Mouse (Mus musculus): ENCODE data around the gene Sgca.
A peak's percentile ranks its signal among the peaks of the same experiment; 100 is the strongest.
"Not testable (repeated sequence)": the region's sequence is repeated elsewhere in the genome, so short reads cannot be mapped to it uniquely, and the experiment has no call there.

Gene Sgca

DNA sequence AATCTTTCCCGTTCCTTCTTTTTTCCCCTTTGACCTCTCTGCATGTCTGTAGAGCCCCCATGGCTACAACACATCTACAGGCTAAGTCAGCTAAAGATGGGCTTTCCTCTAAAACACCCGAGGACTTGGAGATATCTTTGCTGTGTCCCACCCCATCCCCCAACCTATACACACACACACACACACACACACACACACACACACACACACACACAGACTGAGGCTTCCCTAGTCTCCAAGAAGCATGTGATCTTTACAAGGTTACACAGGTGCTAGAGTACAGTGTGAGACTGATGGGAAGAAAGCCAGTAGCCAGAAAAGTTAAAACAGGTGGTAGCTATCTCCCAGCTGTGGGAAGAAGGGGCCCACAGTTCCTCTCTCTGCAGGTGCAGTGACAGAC, 10.3 kb upstream of the Sgca start:
- no peak for DNase-seq (ENCODE audit: low read depth)

DNA sequence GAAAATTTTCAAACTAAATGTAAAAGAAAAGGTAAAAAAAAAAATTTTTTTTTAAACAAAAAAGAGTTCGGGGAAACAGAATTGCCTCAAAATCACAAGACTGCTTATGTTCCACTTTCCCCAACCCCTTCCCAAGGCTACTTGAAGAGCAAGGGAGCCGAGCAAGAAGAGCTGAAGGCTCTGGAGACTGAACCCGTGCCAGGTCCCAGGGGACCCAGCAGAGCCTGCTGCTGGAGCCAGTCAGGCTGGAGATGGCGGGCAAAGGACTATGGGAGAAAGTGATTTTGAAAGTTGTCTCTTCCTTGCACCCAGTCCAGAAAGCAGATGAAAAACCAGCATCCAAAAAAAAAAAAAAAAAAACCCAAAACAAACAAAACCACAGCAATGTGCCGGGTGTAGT, 9.7 kb upstream of the Sgca start:
- no peak for DNase-seq (ENCODE audit: low read depth)

DNA sequence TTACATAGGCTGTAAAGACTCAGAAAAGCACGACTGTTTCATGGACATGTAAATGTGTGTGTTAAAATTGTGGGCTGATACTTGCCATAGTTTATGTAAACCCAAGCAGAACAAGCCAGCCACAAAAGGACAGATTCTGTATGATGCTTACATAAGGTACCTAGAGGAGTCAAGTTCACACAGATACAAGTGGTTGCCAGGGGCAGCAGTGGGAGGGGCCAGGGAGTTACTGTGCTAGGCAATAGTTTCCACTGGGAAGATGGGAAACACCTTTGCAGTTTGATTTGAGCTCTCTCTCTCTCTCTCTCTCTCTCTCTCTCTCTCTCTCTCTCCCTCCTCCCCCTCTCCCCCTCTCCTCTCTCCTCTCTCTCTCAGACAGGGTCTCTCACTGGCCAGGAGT, 9.0 kb upstream of the Sgca start:
- DNase-seq (ENCODE audit: low read depth) = no peak

DNA sequence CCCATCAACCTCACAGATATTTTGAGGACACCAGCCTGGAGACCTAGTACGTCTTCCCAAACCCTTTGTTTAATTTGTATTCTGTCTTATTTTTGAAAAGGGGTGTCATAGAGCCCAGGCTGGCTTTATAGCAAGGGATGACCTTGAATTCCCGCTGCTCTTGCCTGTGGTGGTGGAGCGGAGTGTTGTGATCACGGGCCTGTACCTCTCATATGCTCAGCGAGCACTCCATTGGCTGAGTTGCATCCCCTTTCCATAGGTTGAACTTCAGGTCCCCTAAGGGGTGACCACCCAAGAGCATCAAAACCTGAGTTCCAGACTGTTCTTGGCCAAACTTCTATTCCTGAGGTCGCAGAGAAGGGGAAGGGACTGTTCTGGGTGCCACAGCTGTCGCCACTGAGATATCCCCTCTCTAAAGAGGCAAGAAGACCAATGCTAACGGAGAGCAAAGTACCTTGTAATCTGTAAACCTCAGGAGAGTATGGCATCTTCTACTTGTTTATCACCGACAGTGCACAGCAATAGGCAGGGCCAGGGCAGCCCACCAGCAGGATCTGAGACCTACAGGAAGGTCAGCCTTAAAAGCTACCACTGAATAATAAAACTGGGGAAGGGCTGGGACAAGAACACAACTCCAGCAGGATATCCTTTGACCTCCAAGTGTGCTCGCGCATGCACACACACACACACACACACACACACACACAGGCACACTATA, 3.5 kb upstream of the Sgca start:
- no peak for DNase-seq (ENCODE audit: low read depth)

DNA sequence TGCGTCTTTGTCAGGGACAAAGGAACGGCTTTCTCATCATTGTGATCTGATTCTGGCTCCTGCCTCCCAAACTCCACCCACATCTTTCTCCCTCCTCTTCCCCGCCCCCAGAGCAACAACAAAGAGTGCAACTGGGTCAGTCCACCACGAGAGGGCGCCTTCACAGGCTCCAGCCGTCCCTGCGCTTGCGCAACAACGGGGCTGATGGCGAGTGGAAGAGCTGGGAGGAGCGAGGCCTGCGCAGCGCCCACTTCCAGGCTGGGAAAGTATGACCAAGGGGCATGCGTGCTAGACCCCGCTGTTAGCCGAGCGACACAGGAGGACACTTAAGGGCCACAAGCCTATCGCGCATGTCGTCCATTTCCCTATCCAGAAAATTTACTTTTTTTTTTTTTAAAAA, 2.8 kb upstream of the Sgca start:
- DNase-seq (ENCODE audit: low read depth) = peak; percentile 93

DNA sequence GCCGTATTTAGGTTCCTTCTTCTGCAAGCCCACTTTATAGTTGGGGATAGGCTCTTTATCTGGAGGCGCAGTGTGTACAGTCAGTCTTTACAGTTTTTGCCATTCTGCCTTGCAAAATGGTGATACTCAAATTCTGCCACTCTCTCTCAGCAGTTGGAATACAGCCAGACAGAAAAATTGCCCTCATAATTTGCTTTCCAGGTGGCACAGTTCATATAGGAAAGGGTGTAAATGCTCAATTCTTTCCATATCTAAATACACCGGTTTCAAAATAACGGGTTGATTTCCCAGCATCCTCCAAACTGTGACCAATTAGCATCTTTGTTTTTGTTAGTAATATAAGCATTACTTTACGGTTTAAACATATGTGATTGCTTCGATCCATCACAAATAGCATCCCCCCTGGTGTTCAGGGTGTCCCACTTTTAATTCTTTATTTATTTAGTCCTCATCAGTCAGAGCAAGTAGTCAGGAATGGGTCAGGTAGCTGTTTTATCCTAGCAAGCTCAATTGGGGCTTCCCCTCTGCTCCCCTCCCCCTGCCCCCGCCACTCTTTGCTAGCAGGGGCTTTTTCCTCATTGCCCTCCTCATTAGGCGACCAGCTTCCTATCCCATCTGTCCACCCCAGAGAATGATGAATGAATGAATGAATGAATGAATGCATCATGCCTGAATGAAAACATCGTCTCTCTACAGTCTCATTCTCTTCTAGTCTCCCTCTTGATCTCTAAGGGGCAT, 2.2 kb upstream of the Sgca start:
- no peak for DNase-seq (ENCODE audit: low read depth)

DNA sequence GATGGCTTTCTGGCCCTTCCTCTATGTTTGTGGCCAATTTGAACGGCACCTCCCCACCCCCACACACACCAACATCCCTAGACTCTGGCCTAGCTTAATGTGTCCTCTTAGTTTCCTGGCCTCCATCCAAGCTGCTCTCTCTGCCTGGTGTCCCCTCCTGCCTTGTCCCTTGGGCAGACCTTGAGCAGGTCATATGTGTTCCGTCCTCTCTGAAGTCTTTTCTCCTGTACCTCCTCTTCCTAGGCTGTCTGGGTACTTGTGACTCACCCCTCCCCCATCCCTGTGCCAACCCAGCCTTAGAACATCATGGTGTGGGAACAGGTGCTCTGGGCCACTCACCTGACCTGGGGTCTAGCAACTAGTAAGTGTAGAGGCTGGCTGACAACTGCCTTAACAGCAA, 1.2 kb downstream of the Sgca start:
- no peak for DNase-seq (ENCODE audit: low read depth)

DNA sequence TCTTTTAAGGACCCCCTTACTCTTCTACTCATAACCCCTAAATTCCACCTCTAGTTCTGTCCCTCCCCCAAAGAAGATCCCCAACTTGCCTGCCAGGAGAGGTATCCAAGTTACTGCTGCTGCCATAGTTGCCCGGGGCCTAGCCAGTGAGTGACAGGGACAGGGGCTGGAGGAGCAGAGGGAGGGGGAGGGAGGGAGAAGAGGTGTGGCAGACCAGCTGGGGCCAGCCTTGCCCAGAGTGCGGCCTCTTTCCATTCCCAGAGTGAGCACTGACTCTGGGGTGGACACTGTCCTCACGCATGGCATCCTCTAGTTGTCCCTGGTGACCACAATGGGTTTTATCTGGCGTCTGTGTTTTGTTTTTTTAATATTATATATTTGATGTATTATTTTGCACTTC, 2.8 kb downstream of the Sgca start:
- no peak for DNase-seq (ENCODE audit: low read depth)

DNA sequence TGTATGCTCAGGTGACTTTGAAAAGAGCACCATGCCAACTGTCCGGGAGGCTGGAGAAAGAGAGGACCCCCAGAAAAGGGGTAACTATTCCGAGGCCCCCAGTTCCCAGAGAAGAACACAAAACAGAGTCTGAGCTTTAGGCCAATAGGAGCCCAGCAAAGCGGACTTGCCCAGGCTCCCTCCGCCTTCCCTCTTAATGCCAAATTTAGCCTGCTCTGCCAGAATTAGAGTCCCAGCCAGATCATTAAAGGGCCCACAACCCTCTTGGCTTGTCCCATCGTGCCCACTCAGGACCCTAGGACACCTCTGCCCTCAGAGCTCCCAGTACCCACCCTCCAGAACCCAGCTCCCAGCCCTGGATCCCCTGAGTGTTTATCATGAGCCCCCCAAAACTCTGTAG, 3.2 kb downstream of the Sgca start:
- DNase-seq (ENCODE audit: low read depth) = no peak

DNA sequence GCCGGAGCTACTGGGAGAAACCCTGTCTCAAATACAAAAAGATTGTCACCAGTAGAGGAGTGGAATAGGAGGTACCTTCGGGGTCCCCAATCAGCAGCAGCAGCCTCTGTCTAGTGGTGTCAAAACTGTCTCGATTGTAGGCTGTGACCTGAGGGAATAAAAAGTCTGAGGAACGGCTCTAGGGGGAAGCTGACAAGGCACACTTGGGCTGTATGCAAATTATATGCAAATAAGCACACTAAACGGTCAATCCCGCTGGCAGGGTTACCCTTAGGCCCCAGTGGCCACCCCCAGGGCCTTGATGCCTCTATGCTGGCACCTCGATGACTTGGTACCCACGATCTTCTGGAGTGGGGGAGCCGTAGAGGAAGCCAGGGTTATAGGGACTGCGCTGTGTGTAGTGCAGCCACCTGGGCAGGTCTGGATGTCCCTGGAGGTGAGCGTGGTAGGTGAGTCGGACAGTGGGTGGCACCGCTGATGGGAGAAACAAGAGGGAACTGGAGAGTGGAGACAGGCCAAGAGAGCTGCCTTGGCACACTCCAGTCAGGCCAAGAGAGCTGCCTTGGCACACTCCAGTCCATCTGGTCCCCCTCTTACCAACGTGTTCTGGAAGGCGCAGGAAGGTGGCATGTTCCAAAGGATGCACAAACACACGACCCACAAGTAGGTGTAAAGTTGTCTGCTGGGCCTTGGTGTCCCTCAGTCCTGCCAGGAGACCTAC, 4.1 kb downstream of the Sgca start:
- DNase-seq (ENCODE audit: low read depth) = no peak

DNA sequence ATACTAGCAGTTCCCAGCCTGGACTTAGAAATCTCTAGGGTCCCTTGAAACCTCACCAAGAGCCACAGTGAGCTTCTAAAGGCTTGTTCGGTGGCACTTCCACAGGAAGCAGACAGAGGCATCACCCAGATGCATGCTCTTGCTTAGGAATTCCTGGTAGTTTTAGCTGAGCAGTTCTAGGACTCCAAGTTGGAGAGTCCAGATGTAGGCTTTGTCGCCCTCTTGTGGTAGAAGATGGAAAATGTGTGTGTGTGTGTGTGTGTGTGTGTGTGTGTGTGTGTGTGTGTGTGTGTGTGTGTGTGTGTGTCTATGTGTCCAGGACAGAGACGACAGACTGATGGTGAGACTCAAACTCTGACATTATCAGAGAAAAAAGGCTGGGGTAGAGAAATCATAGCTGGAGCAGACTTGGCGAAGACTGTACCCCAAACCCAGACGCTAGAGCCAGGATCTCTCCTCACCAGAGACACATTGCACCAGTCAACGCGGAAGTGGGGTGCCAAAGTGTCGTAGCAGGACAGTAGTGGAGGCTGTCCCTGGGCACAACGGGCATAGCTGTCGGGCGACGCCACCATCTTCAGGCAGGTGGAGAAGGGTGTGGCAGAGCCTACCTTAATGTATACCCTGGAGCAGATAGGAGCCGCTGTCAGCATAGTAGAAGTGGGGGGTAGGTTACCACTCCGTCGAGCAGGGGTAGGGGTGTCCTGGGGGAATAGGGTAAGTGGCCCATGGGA, 5.8 kb downstream of the Sgca start:
- DNase-seq (ENCODE audit: low read depth) = no peak

DNA sequence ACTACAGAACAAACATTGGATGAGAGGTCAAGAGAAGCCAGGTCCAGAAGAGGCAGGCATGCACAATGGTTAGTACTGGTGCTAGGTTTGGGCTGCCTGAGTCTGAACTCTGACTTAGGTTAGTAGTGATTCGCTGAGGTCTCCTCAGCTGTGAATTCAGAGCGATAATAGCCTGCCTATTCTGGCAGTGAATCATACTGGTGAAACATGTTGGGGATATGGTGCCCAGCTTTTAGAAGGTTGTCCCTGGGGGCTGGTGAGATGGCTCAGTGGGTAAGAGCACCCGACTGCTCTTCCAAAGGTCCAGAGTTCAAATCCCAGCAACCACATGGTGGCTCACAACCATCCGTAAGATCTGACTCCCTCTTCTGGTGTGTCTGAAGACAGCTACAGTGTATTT, 6.4 kb downstream of the Sgca start:
- DNase-seq (ENCODE audit: low read depth) = not testable (repeated sequence)

DNA sequence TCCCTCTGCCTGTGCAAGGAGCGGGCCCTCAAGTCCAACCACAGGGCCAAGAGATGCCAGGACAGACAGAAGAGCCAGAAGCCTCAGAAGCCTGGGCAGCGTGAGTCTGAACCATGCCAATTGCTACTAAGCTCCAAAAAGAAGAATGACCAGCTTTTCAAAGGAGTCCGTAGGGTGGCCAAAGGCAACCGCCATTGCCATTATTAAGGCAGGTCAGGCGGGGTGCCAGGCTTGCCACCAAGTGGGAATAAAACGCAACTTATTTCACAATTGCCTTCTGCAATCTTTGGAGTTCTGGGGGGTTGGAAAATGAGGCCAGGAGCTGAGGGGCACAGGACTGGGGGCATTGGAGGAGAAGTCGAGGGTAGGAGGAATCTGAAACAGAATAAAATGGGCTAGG, 7.9 kb downstream of the Sgca start:
- no peak for DNase-seq (ENCODE audit: low read depth)

DNA sequence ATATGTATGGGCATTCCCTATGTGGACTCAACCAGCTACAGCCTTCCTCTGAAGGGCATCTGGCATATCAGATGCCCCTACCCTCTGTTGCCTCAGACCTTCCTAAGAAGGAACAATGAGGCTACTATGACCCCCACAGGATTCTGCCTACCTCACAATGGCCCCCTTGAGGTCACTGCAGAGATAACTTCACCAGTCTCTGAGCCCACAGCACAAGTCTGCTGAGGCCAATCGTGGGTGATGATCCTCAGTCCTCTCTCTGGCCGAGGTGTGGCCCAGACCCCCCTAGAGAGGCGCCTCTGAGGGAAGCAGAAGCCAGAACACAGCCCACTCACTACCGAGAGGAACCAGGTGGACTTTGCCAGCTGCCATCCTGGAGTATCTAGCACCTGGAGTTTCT, 8.7 kb downstream of the Sgca start, which contains the start of gene Hils1:
Gene Hils1, plus strand, starts transcription at position 175 of the 400 bp plus-strand sequence.
- no peak for DNase-seq (ENCODE audit: low read depth)

DNA sequence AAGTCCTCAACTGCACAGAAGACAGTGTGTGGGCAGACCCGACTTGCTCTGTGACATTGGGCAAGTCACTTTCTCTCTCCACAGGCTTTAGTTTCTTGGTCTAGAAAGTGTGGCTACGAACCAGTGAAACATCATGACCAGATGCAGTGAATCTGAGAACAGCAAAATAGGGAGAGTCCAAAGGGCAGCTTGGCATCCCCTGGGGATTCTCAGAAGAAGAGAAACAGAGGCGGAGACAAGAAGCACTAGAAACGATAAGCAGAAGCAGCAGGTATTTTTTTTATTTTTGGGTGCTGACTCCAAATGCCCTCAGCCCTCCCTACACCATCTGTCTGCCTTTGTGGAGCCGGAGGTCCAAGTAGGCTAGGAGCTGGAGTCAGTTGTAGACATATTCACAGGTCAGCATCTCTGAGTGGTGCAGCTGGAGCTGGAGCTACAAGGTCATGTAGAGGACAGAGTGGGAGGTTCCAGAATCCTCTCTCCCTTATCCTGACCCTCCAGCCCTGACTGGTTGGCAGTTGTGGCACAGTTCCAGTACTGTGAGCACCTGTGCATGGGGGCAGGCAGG, 13.5 kb downstream of the Sgca start:
- DNase-seq (ENCODE audit: low read depth) = no peak

DNA sequence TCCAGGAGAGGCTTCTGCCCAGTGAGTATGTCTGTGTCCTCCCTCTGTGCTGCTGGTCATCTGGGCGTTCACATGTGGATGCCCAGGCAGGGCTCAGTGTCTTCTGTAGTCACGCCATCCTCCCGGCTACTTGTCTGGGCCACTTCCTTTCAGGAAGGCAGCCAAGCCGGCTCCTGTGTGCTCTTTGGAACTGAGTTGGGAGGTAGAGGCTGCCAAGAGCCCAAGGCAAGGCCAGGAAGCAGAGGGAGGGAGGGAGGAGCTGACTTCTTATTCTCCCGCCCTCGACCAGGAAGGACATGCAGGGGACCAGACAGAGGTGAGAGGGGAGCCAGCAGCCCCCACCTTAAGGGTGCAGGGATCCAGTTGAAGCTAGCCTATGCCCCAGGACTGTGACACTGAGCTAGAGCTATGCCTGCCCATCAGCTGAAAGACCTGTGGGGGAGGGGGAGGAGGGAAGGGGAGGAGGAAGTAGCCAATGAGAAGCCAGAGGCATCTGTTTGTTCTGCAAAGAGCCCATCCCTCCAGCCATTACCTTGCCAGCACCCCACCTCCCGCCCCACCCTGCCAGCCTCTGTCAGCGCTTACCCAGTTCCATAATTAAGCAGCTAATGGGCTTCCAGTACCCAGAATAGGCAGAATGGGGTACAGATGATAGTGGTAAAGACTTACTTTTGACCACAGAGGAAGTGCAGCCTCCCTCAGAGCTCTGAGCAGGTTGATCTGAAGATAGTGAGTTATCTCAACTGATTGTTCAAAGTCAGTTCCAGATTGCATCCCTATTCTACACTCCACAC, 17.9 kb downstream of the Sgca start:
- no peak for DNase-seq (ENCODE audit: low read depth)

DNA sequence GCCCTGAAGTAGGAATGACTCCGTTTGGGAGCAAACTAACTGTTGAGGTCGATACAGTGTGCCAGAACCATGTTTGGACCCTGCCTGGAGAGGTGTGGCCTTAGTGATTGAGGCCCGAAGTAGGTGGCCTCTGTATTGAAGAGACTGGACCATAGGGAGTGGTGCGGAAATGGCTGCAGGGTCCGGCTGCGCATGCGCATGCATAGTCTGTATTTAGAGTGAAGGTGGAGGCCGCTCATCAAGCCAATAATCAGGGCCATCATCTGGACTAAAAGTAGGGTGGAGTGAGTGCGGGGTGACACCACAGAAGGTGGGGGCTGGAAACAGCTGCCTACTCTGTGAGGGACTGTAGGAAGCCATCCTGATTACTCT, 18.4 kb downstream of the Sgca start:
- DNase-seq (ENCODE audit: low read depth) = no peak

DNA sequence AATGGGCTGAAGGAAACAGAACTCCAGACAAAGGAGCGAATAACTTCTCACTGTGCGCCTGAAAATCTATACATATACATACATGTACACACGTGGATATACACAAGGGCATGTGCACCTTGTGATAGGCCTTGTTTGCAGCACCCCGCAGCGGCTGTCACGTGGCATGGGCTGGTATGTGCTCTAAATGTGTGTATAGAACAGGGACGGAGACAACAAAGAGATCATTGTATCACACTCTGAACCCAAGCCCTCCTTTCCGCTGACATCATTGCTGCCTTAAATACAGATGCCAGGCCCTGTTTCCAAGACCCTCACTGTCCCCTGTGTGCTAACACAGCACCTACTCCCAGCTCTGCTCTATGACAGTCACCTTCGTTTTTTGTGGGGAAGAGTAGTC, 21.0 kb downstream of the Sgca start:
- no peak for DNase-seq (ENCODE audit: low read depth)

DNA sequence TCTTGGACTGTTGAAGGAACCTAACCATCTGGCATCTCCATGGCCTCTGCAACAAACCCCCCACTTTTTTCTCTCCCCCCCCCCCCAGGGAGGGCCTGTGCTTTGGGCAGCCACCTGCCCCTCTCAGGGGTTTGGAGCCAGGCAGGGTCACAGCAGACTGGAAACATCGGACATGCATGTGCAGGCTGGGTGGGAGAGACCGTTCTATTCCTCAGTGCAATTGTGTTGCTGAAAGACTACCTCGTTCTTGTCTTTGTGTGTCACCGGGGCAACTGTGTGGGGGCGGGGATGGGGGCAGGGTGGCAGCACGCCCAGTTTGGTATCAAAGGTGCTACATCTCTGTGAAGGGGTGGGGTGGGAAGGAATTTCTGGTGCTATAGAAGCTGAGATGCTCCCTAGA, 24.0 kb downstream of the Sgca start:
- no peak for DNase-seq (ENCODE audit: low read depth)

DNA sequence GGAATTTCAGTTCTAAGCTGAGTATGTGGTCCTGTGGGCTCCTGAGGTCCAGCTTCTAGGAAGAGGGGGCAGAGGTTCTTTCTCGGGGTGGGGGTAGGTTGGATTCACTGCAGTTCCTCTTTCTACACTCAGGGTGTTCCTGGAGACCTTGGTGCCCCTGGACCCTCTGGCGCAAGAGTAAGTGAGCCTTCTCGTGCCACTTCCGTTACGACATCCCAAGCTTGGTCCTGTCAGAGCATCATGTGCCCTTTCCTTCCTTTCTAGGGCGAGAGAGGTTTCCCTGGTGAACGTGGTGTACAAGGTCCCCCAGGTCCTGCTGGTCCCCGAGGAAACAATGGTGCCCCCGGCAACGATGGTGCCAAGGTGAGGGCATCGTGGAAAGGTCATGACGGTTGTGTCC, 30.9 kb downstream of the Sgca start:
- DNase-seq (ENCODE audit: low read depth) = no peak

DNA sequence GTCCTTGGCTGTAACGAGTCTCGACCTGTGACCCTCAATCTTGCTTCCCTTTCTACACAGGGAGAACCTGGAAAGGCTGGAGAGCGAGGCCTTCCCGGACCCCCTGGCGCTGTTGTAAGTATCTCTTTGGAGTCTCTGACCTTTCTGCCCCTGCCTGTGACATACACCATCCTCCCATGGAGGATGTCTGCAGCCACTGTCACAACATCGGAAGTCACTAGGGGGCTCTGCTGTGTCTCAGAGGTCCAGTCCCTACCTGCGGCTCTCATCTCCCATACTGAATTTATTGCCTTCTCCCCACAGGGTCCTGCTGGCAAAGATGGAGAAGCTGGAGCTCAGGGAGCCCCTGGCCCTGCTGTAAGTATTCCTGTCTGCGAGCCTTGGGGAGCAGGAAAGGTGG, 31.8 kb downstream of the Sgca start:
- DNase-seq (ENCODE audit: low read depth) = no peak
